In genomic region chr10:7186992-7187391, GRCm38 (mm10) we compare ENCODE assay signal across 18 mouse cellular contexts. TPM values are rescaled to one million over a fixed set of nuclear protein-coding genes. Genes with fewer than 3 reads are reported as not detected.
DNase-seq lines count a peak whose midpoint lies in the region; ATAC-seq and TF ChIP-seq lines count a peak whose summit lies in the region.
"Had no signal": no experiment of that assay in that cellular context is flagged by ENCODE, and none has a peak within 500 bp of the region (broad histone marks: within the 10 kb centered on the region; RNA-seq: fewer than 3 reads in every experiment).

No protein-coding gene starts in this region.

- peaks cover 22% of the 10 kb centered on the region for H3K4me1 ChIP-seq in heart, postnatal 0 days (ENCODE audit: control insufficient read depth, insufficient read depth)
- H3K4me1 ChIP-seq in limb, embryonic 10.5 days: peaks cover 33% of the 10 kb centered on the region

- H3K36me3 ChIP-seq in heart, postnatal 0 days (replicated peaks; ENCODE audit: control insufficient read depth, insufficient read depth, low read length): no peaks in the 10 kb centered on the region
- no peaks in the 10 kb centered on the region for H3K36me3 ChIP-seq in limb, embryonic 10.5 days
- H3K36me3 ChIP-seq: embryonic facial prominence, embryonic 13.5 days; forebrain, embryonic 12.5 days; heart, embryonic 10.5 days; hindbrain, embryonic 10.5 days; intestine, embryonic 15.5 days had no signal

- H3K9me3 ChIP-seq in heart, postnatal 0 days (replicated peaks; ENCODE audit: control insufficient read depth, low read length): no peaks in the 10 kb centered on the region
- H3K9me3 ChIP-seq in limb, embryonic 10.5 days (replicated peaks): no peaks in the 10 kb centered on the region
- H3K9me3 ChIP-seq: embryonic facial prominence, embryonic 13.5 days; forebrain, embryonic 12.5 days; heart, embryonic 10.5 days; intestine, embryonic 15.5 days had no signal

- H3K9ac ChIP-seq in heart, postnatal 0 days (replicated peaks; ENCODE audit: low read depth, low read length): no peak overlapping the region
- H3K9ac ChIP-seq: embryonic facial prominence, embryonic 13.5 days; forebrain, embryonic 12.5 days; hindbrain, embryonic 14.5 days; intestine, embryonic 15.5 days had no signal

- peak; percentile 28 to 55 for DNase-seq in cerebellum, adult 18-20 months
- no peak for DNase-seq in heart, postnatal 0 days (ENCODE audit: low spot score)
- no peak for DNase-seq in heart, postnatal 14 days
- peak; percentile 67 for DNase-seq in brain, adult 2 months (ENCODE audit: low read depth, low spot score)
- no peak for DNase-seq in limb, embryonic 10.5 days (ENCODE audit: low spot score)
- no peak for DNase-seq in left cerebral cortex, adult 8-10 months (ENCODE audit: low spot score in 2 of 2)
- DNase-seq: adrenal gland, postnatal 14 days; gastrocnemius, postnatal 10 days; heart, adult 18-20 months had no signal

- no peak overlapping the region for H3K4me2 ChIP-seq in heart, postnatal 0 days (ENCODE audit: low read depth, low read length)
- H3K4me2 ChIP-seq: embryonic facial prominence, embryonic 13.5 days; forebrain, embryonic 12.5 days; hindbrain, embryonic 14.5 days; intestine, embryonic 15.5 days had no signal

- ATAC-seq in cerebellum, adult (ENCODE audit: insufficient number of reproducible peaks, low FRiP score, low TSS enrichment): no peak
- no peak for ATAC-seq in heart, postnatal 0 days (ENCODE audit: insufficient read depth, low read depth)
- ATAC-seq: forebrain, embryonic 16.5 days; intestine, embryonic 15.5 days had no signal

- no peak overlapping the region for H3K4me3 ChIP-seq in heart, postnatal 0 days (ENCODE audit: low read depth, low read length)
- no peak overlapping the region for H3K4me3 ChIP-seq in limb, embryonic 10.5 days
- H3K4me3 ChIP-seq: embryonic facial prominence, embryonic 13.5 days; forebrain, embryonic 12.5 days; heart, embryonic 10.5 days; hindbrain, embryonic 10.5 days; intestine, embryonic 15.5 days had no signal

- TF ChIP-seq EP300 in heart, postnatal 0 days (IDR thresholded peaks at IDR 0.05; ENCODE audit: low read depth): no peak

- intact Hi-C loops in heart, postnatal 14 days (cut with DNase I): no loop called here

- TF ChIP-seq CTCF in heart, postnatal 0 days (IDR thresholded peaks at IDR 0.05; ENCODE audit: low read depth): no peak

- WGBS in heart, postnatal 0 days: 90% methylated on average over 5 of the region's 5 CpGs
- WGBS in limb, embryonic 10.5 days: 90% methylated on average over 5 of the region's 5 CpGs

- H3K27me3 ChIP-seq in heart, postnatal 0 days (ENCODE audit: control insufficient read depth, insufficient read depth, low read length): no peaks in the 10 kb centered on the region
- no peaks in the 10 kb centered on the region for H3K27me3 ChIP-seq in limb, embryonic 10.5 days (ENCODE audit: low read depth, poor library complexity, severe bottlenecking)
- H3K27me3 ChIP-seq: embryonic facial prominence, embryonic 13.5 days; forebrain, embryonic 12.5 days; intestine, embryonic 15.5 days had no signal

- H3K27ac ChIP-seq in heart, postnatal 0 days (ENCODE audit: low read depth): peak overlapping the region; percentile 32; the same call in 1 of the 2 replicates
- H3K27ac ChIP-seq in limb, embryonic 10.5 days: 0 out of 2 replicates have a peak overlapping the region, but pooled peaks have one; percentile 11
- H3K27ac ChIP-seq: embryonic facial prominence, embryonic 13.5 days; forebrain, embryonic 12.5 days; heart, embryonic 10.5 days; hindbrain, embryonic 10.5 days; hindbrain, embryonic 14.5 days; intestine, embryonic 15.5 days had no signal

RNA-seq across cellular contexts. Expression of gene Cnksr3, which starts 25.0 kb away (rescaled TPM):
- 16.6 and 18.2 TPM in 2 replicates for total RNA-seq in heart, postnatal 0 days (2014; rRNA removed; ENCODE audit: low replicate concordance)
- 7.8 and 8.1 TPM in 2 replicates for polyA plus RNA-seq in heart, postnatal 0 days (2015; fragmentation: Nextera tagmentation; extraction: Ambion mirVana)
- total RNA-seq in heart, postnatal 14 days (2021): 10 to 100 TPM; 21.9 to 22.5 TPM
- 9.6 and 11.4 TPM in 2 replicates for polyA plus RNA-seq in limb, embryonic 10.5 days (2016; fragmentation: Nextera tagmentation; extraction: Ambion mirVana)
- 1 to 10 TPM; 4.1 to 5.2 (median 4.6) TPM for total RNA-seq in left cerebral cortex, adult 8-10 months (2022)
- total RNA-seq: MEL had no signal

Comparison
In these comparisons a context has a peak if more than half of its experiments do, and no peak if none do; other contexts are left out.
1. DNase-seq: peak in cerebellum, adult 18-20 months (2 of 2) and brain, adult 2 months (single experiment); none in heart, postnatal 0 days (single experiment), heart, postnatal 14 days (0 of 2), limb, embryonic 10.5 days (single experiment) and left cerebral cortex, adult 8-10 months (0 of 2).